22 mouse cellular contexts compared by ENCODE assay signal in genomic region chr5:122903165-122903564, GRCm38 (mm10). TPM values are rescaled to one million over a fixed set of nuclear protein-coding genes. Genes with fewer than 3 reads are reported as not detected.
DNase-seq lines count a peak whose midpoint lies in the region; ATAC-seq lines count a peak whose summit lies in the region.
"Had no signal": no experiment of that assay in that cellular context is flagged by ENCODE, and none has a peak within 500 bp of the region (broad histone marks: within the 10 kb centered on the region; RNA-seq: fewer than 3 reads in every experiment).

No protein-coding gene starts in this region.

- H3K27me3 ChIP-seq in liver, embryonic 12.5 days (replicated peaks): no peaks in the 10 kb centered on the region
- H3K27me3 ChIP-seq in liver, embryonic 16.5 days (ENCODE audit: control insufficient read depth, insufficient read depth, low read depth, low read length): no peaks in the 10 kb centered on the region
- H3K27me3 ChIP-seq: embryonic facial prominence, embryonic 15.5 days; hindbrain, embryonic 15.5 days had no signal

- ATAC-seq in liver, embryonic 12.5 days: no peak
- ATAC-seq in liver, embryonic 16.5 days (ENCODE audit: low read depth): no peak
- ATAC-seq: forebrain, embryonic 14.5 days; inflammation-experienced regulatory T-cells, adult 6 months had no signal

- no peak overlapping the region for H3K4me3 ChIP-seq in liver, embryonic 12.5 days
- no peak overlapping the region for H3K4me3 ChIP-seq in liver, embryonic 16.5 days (ENCODE audit: low read depth, low read length)
- H3K4me3 ChIP-seq: embryonic facial prominence, embryonic 15.5 days; erythroblast, embryonic 14.5 days; forebrain, embryonic 10.5 days; gastrocnemius, adult 2 months; heart, embryonic 13.5 days; hindbrain, embryonic 15.5 days had no signal

- DNase-seq in 416B (ENCODE audit: low read depth) (peak; percentile 35), MN1 (ENCODE audit: low spot score) (peak; percentile 7)
- DNase-seq in adrenal gland, postnatal 14 days: no peak
- DNase-seq in lung, postnatal 14 days: no peak
- DNase-seq in kidney, postnatal 25 days: no peak
- DNase-seq in left cerebral cortex, postnatal 36 days (ENCODE audit: low spot score in 2 of 2): no peak
- DNase-seq: adrenal gland, postnatal 10 days; cerebellum, adult 18-20 months; cerebellum, postnatal 10 days; gastrocnemius, adult 2 months; gastrocnemius, postnatal 25 days; heart, adult 11 months; heart, postnatal 36 days had no signal

- 32% methylated on average over 5 of the region's 5 CpGs for WGBS in liver, embryonic 12.5 days (ENCODE audit: insufficient replicate concordance)
- WGBS in liver, embryonic 16.5 days (ENCODE audit: insufficient replicate concordance): 24% methylated on average over 5 of the region's 5 CpGs

- no peaks in the 10 kb centered on the region for H3K36me3 ChIP-seq in liver, embryonic 12.5 days
- H3K36me3 ChIP-seq in liver, embryonic 16.5 days (ENCODE audit: control insufficient read depth, insufficient read depth): no peaks in the 10 kb centered on the region
- H3K36me3 ChIP-seq: embryonic facial prominence, embryonic 15.5 days; heart, embryonic 13.5 days; hindbrain, embryonic 15.5 days had no signal

- peak overlapping the region; percentile 64 for H3K27ac ChIP-seq in liver, embryonic 12.5 days
- H3K27ac ChIP-seq in liver, embryonic 16.5 days (ENCODE audit: low read length): peak overlapping the region; percentile 46
- H3K27ac ChIP-seq: embryonic facial prominence, embryonic 15.5 days; forebrain, embryonic 10.5 days; gastrocnemius, adult 2 months; heart, embryonic 13.5 days; hindbrain, embryonic 15.5 days had no signal

- H3K9ac ChIP-seq in liver, embryonic 12.5 days: 0 out of 2 replicates have a peak overlapping the region, but pooled peaks have one; percentile 25
- H3K9ac ChIP-seq in liver, embryonic 16.5 days (ENCODE audit: low read depth, low read length): no peak overlapping the region
- H3K9ac ChIP-seq: embryonic facial prominence, embryonic 15.5 days; heart, embryonic 13.5 days; hindbrain, embryonic 15.5 days had no signal

- H3K4me2 ChIP-seq in liver, embryonic 12.5 days: peak overlapping the region; percentile 32
- H3K4me2 ChIP-seq in liver, embryonic 16.5 days (ENCODE audit: low read depth, low read length): 0 out of 2 replicates have a peak overlapping the region, but pooled peaks have one; percentile 6
- H3K4me2 ChIP-seq: embryonic facial prominence, embryonic 15.5 days; heart, embryonic 13.5 days; hindbrain, embryonic 15.5 days had no signal

- intact Hi-C loops in left cerebral cortex, postnatal 36 days (cut with DNase I): no loop called here

- H3K9me3 ChIP-seq in liver, embryonic 12.5 days (replicated peaks): no peaks in the 10 kb centered on the region
- no peaks in the 10 kb centered on the region for H3K9me3 ChIP-seq in liver, embryonic 16.5 days (replicated peaks; ENCODE audit: control insufficient read depth, low read length)
- H3K9me3 ChIP-seq: embryonic facial prominence, embryonic 15.5 days; forebrain, embryonic 10.5 days; heart, embryonic 13.5 days; hindbrain, embryonic 15.5 days had no signal

- H3K4me1 ChIP-seq in liver, embryonic 12.5 days: peaks cover 54% of the 10 kb centered on the region
- peaks cover 42% of the 10 kb centered on the region for H3K4me1 ChIP-seq in liver, embryonic 16.5 days (ENCODE audit: control insufficient read depth, low read depth, low read length)

RNA-seq across cellular contexts. Expression of gene Rnf34, which starts 53.3 kb away (rescaled TPM):
- 14.4 and 14.9 TPM in 2 replicates for polyA plus RNA-seq in liver, embryonic 12.5 days (2016; fragmentation: Nextera tagmentation; extraction: Ambion mirVana)
- polyA plus RNA-seq in liver, embryonic 16.5 days (2015; fragmentation: Nextera tagmentation; extraction: Ambion mirVana): 10.5 and 10.6 TPM in 2 replicates
- total RNA-seq in adrenal gland, postnatal 14 days (2021): 21.7 and 27.2 TPM in 2 replicates
- 10 to 100 TPM; 50.4 to 53.8 TPM for total RNA-seq in left cerebral cortex, postnatal 36 days (2021)

Comparison
In these comparisons a context has a peak if more than half of its experiments do, and no peak if none do; other contexts are left out.
1. DNase-seq: peak in 416B (single experiment) and MN1 (single experiment); none in adrenal gland, postnatal 14 days (single experiment), lung, postnatal 14 days (single experiment), kidney, postnatal 25 days (0 of 2) and left cerebral cortex, postnatal 36 days (0 of 2).